Comparison of ENCODE assay signal across 15 mouse cellular contexts in the genomic region with DNA sequence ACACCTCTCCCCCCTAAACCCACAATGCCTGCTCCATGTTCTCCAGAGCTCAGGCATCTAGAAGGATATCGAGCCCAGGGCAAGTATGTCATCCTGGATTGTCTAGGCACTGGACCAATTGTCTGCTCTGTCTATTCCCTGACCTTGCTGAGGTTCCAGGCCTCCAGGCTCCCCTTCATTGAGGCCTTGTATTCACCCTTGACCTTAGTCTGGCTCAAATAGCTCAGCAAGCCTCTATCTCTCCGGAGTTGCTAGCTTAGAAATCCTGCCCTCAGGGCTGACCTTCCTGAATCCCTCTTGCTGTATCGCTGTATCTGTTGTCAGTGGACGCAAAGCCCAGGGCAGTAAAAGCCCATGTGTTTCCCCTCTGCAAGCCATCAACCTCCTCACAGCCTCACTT.
DNase-seq lines count a peak whose midpoint lies in the region.
"Had no signal": no experiment of that assay in that cellular context is flagged by ENCODE, and none has a peak within 500 bp of the region (broad histone marks: within the 10 kb centered on the region; RNA-seq: fewer than 3 reads in every experiment).

No protein-coding gene starts in this region.

- peak; percentile 27 to 79 for DNase-seq in adrenal gland, adult (ENCODE audit: inconsistent age in 2 of 2, low spot score in 1 of 2)
- no peak for DNase-seq in adrenal gland, postnatal 10 days
- peak; percentile 52 for DNase-seq in embryo, embryonic 10 days (ENCODE audit: low spot score)
- DNase-seq in embryo, embryonic 9.5 days (ENCODE audit: extremely low spot score) = no peak
- DNase-seq in heart, adult 11 months = peak; percentile 68
- DNase-seq in heart, adult 9 months (ENCODE audit: low spot score in 2 of 2) = no peak
- peak; percentile 8 for DNase-seq in adrenal gland, postnatal 25 days
- DNase-seq in urinary bladder, postnatal 10 days (ENCODE audit: low spot score) = no peak
- DNase-seq: cerebellum, adult 11-12 months; cerebellum, adult 8-10 months; cerebellum, postnatal 10 days; cerebellum, postnatal 36 days; gastrocnemius, postnatal 25 days; heart, adult 2 months; kidney, adult 2 months had no signal

Comparison
In these comparisons a context has a peak if more than half of its experiments do, and no peak if none do; other contexts are left out.
1. DNase-seq: peak in adrenal gland, adult (2 of 2), embryo, embryonic 10 days (single experiment), heart, adult 11 months (single experiment) and adrenal gland, postnatal 25 days (single experiment); none in adrenal gland, postnatal 10 days (single experiment), embryo, embryonic 9.5 days (single experiment), heart, adult 9 months (0 of 2) and urinary bladder, postnatal 10 days (single experiment).